Mouse (Mus musculus): Measurements from ENCODE around the gene H2-Q7. TPM values are rescaled to one million over a fixed set of nuclear protein-coding genes. Genes with fewer than 3 reads are reported as not detected.

Gene H2-Q7
- polyA plus RNA-seq, 2 experiments = 3.1 to 8.9 TPM

- DNase-seq (ENCODE audit: low spot score) (no peak), ATAC-seq (ENCODE audit: low FRiP score, low read depth) (no peak)
- no peaks in the 10 kb centered on the region for H3K9me3 ChIP-seq (ENCODE audit: control insufficient read depth, low read length)
- H3K36me3 ChIP-seq (ENCODE audit: control insufficient read depth, insufficient read depth, low read length) = no peaks in the 10 kb centered on the region
- H3K4me2 ChIP-seq (replicated peaks; ENCODE audit: low read depth, low read length, severe bottlenecking) = no peak overlapping the region
- no peak overlapping the region for H3K27ac ChIP-seq (replicated peaks; ENCODE audit: low read depth, low read length)
- no peak for TF ChIP-seq POLR2A (IDR thresholded peaks at IDR 0.05; ENCODE audit: borderline replicate concordance, extremely low read depth, insufficient read depth, insufficient read length)
- no peak overlapping the region for H3K4me3 ChIP-seq (replicated peaks; ENCODE audit: low read length)
- no peaks in the 10 kb centered on the region for H3K27me3 ChIP-seq (ENCODE audit: control insufficient read depth, insufficient read depth, low read length)
- 80% methylated on average over 5 of the region's 5 CpGs for WGBS
- no peak overlapping the region for H3K9ac ChIP-seq (ENCODE audit: low read depth, low read length, severe bottlenecking)
- H3K4me1 ChIP-seq (ENCODE audit: control insufficient read depth, insufficient read depth, low read length) = no peaks in the 10 kb centered on the region
These were observed 51.4 kb downstream of the H2-Q7 start for GRCm38 (mm10) chr17:35490320-35490719.

Other genes with a start within 250 kb of the H2-Q7 start
- 1.7 and 3.0 TPM in 2 replicates for gene Ltb, start 244.7 kb upstream of the H2-Q7 start, polyA plus RNA-seq (2012; rRNA removed)
- gene Ltb, start 244.7 kb upstream of the H2-Q7 start, polyA plus RNA-seq (2014; fragmentation: Nextera tagmentation; extraction: Ambion mirVana) = 1.1 and 1.4 TPM in 2 replicates
- 1.1 and 1.3 TPM in 2 replicates for gene Tnf, start 237.1 kb upstream of the H2-Q7 start, polyA plus RNA-seq (2012; rRNA removed)
- gene Tnf, start 237.1 kb upstream of the H2-Q7 start, polyA plus RNA-seq (2014; fragmentation: Nextera tagmentation; extraction: Ambion mirVana) = 0.28 and 0.73 TPM in 2 replicates
- 0.36 and 0.39 TPM in 2 replicates for gene Lta, start 233.8 kb upstream of the H2-Q7 start, polyA plus RNA-seq (2012; rRNA removed)
- 0.14 TPM in 1 of 2 replicates, not detected in the other for gene Lta, start 233.8 kb upstream of the H2-Q7 start, polyA plus RNA-seq (2014; fragmentation: Nextera tagmentation; extraction: Ambion mirVana)
- 0.26 TPM in 1 of 2 replicates, not detected in the other for gene Gm16181, start 218.3 kb upstream of the H2-Q7 start, polyA plus RNA-seq (2012; rRNA removed)
- not detected in 2 replicates for gene Gm16181, start 218.3 kb upstream of the H2-Q7 start, polyA plus RNA-seq (2014; fragmentation: Nextera tagmentation; extraction: Ambion mirVana)
- 11.2 and 12.0 TPM in 2 replicates for gene Atp6v1g2, start 205.5 kb upstream of the H2-Q7 start, polyA plus RNA-seq (2012; rRNA removed)
- gene Atp6v1g2, start 205.5 kb upstream of the H2-Q7 start, polyA plus RNA-seq (2014; fragmentation: Nextera tagmentation; extraction: Ambion mirVana) = 3.6 and 4.9 TPM in 2 replicates
- 17.0 and 19.6 TPM in 2 replicates for gene Nfkbil1, start 203.4 kb upstream of the H2-Q7 start, polyA plus RNA-seq (2012; rRNA removed)
- gene Nfkbil1, start 203.4 kb upstream of the H2-Q7 start, polyA plus RNA-seq (2014; fragmentation: Nextera tagmentation; extraction: Ambion mirVana) = 4.9 and 5.9 TPM in 2 replicates
- 877 and 1,003 TPM in 2 replicates for gene Ddx39b, start 197.4 kb upstream of the H2-Q7 start, polyA plus RNA-seq (2012; rRNA removed)
- gene Ddx39b, start 197.4 kb upstream of the H2-Q7 start, polyA plus RNA-seq (2014; fragmentation: Nextera tagmentation; extraction: Ambion mirVana) = 416 and 445 TPM in 2 replicates
- 26.0 and 27.2 TPM in 2 replicates for gene H2-D1, start 176.4 kb upstream of the H2-Q7 start, polyA plus RNA-seq (2012; rRNA removed)
- gene H2-D1, start 176.4 kb upstream of the H2-Q7 start, polyA plus RNA-seq (2014; fragmentation: Nextera tagmentation; extraction: Ambion mirVana) = 49.3 and 53.9 TPM in 2 replicates
- gene H2-Q1, start 118.8 kb upstream of the H2-Q7 start, polyA plus RNA-seq (2012; rRNA removed) = 0.01 and 0.05 TPM in 2 replicates
- not detected in 2 replicates for gene H2-Q1, start 118.8 kb upstream of the H2-Q7 start, polyA plus RNA-seq (2014; fragmentation: Nextera tagmentation; extraction: Ambion mirVana)
- gene H2-Q2, start 96.9 kb upstream of the H2-Q7 start, polyA plus RNA-seq (2012; rRNA removed) = 0.16 and 0.41 TPM in 2 replicates
- gene H2-Q2, start 96.9 kb upstream of the H2-Q7 start, polyA plus RNA-seq (2014; fragmentation: Nextera tagmentation; extraction: Ambion mirVana) = 0.15 and 0.37 TPM in 2 replicates
- 15.2 and 15.5 TPM in 2 replicates for gene H2-Q4, start 59.5 kb upstream of the H2-Q7 start, polyA plus RNA-seq (2012; rRNA removed)
- gene H2-Q4, start 59.5 kb upstream of the H2-Q7 start, polyA plus RNA-seq (2014; fragmentation: Nextera tagmentation; extraction: Ambion mirVana) = 2.8 and 3.5 TPM in 2 replicates
- gene H2-Q6, start 14.3 kb upstream of the H2-Q7 start, polyA plus RNA-seq (2012; rRNA removed) = 0.73 and 1.00 TPM in 2 replicates
- 0.41 and 0.53 TPM in 2 replicates for gene H2-Q6, start 14.3 kb upstream of the H2-Q7 start, polyA plus RNA-seq (2014; fragmentation: Nextera tagmentation; extraction: Ambion mirVana)
- 0.76 and 0.87 TPM in 2 replicates for gene H2-Q10, start 30.9 kb downstream of the H2-Q7 start, polyA plus RNA-seq (2012; rRNA removed)
- 0.28 and 0.62 TPM in 2 replicates for gene H2-Q10, start 30.9 kb downstream of the H2-Q7 start, polyA plus RNA-seq (2014; fragmentation: Nextera tagmentation; extraction: Ambion mirVana)
- 0.06 and 0.09 TPM in 2 replicates for gene Pou5f1, start 66.9 kb downstream of the H2-Q7 start, polyA plus RNA-seq (2012; rRNA removed)
- gene Pou5f1, start 66.9 kb downstream of the H2-Q7 start, polyA plus RNA-seq (2014; fragmentation: Nextera tagmentation; extraction: Ambion mirVana) = not detected in 2 replicates
- gene Tcf19, start 77.7 kb downstream of the H2-Q7 start, polyA plus RNA-seq (2012; rRNA removed) = 73.8 and 82.6 TPM in 2 replicates
- 75.5 and 84.3 TPM in 2 replicates for gene Tcf19, start 77.7 kb downstream of the H2-Q7 start, polyA plus RNA-seq (2014; fragmentation: Nextera tagmentation; extraction: Ambion mirVana)
- 41.2 and 43.2 TPM in 2 replicates for gene Cchcr1, start 77.9 kb downstream of the H2-Q7 start, polyA plus RNA-seq (2012; rRNA removed)
- gene Cchcr1, start 77.9 kb downstream of the H2-Q7 start, polyA plus RNA-seq (2014; fragmentation: Nextera tagmentation; extraction: Ambion mirVana) = 11.6 and 13.9 TPM in 2 replicates
- gene Psors1c2, start 94.0 kb downstream of the H2-Q7 start, polyA plus RNA-seq (2012; rRNA removed) = 1.0 and 2.2 TPM in 2 replicates
- 0.39 and 1.5 TPM in 2 replicates for gene Psors1c2, start 94.0 kb downstream of the H2-Q7 start, polyA plus RNA-seq (2014; fragmentation: Nextera tagmentation; extraction: Ambion mirVana)
- gene Cdsn, start 113.0 kb downstream of the H2-Q7 start, polyA plus RNA-seq (2012; rRNA removed) = 0.09 and 0.31 TPM in 2 replicates
- gene Cdsn, start 113.0 kb downstream of the H2-Q7 start, polyA plus RNA-seq (2014; fragmentation: Nextera tagmentation; extraction: Ambion mirVana) = 0.07 and 0.17 TPM in 2 replicates
- 0.21 and 0.24 TPM in 2 replicates for gene 2300002M23Rik, start 128.3 kb downstream of the H2-Q7 start, polyA plus RNA-seq (2012; rRNA removed)
- gene 2300002M23Rik, start 128.3 kb downstream of the H2-Q7 start, polyA plus RNA-seq (2014; fragmentation: Nextera tagmentation; extraction: Ambion mirVana) = not detected in 2 replicates
- not detected in 2 replicates for gene Sfta2, start 162.4 kb downstream of the H2-Q7 start, polyA plus RNA-seq (2012; rRNA removed)
- not detected in 2 replicates for gene Sfta2, start 162.4 kb downstream of the H2-Q7 start, polyA plus RNA-seq (2014; fragmentation: Nextera tagmentation; extraction: Ambion mirVana)
- not detected in 2 replicates for gene Gm9573, start 187.5 kb downstream of the H2-Q7 start, polyA plus RNA-seq (2012; rRNA removed)
- gene Gm9573, start 187.5 kb downstream of the H2-Q7 start, polyA plus RNA-seq (2014; fragmentation: Nextera tagmentation; extraction: Ambion mirVana) = not detected in 2 replicates
- gene Mucl3, start 204.5 kb downstream of the H2-Q7 start, polyA plus RNA-seq (2012; rRNA removed) = 0.13 and 0.30 TPM in 2 replicates
- gene Mucl3, start 204.5 kb downstream of the H2-Q7 start, polyA plus RNA-seq (2014; fragmentation: Nextera tagmentation; extraction: Ambion mirVana) = 0.22 TPM in 1 of 2 replicates, not detected in the other
- 35.4 and 47.8 TPM in 2 replicates for gene Vars2, start 228.4 kb downstream of the H2-Q7 start, polyA plus RNA-seq (2012; rRNA removed)
- gene Vars2, start 228.4 kb downstream of the H2-Q7 start, polyA plus RNA-seq (2014; fragmentation: Nextera tagmentation; extraction: Ambion mirVana) = 14.8 and 18.7 TPM in 2 replicates
- gene Gtf2h4, start 234.6 kb downstream of the H2-Q7 start, polyA plus RNA-seq (2012; rRNA removed) = 43.0 and 52.0 TPM in 2 replicates
- 40.7 and 44.9 TPM in 2 replicates for gene Gtf2h4, start 234.6 kb downstream of the H2-Q7 start, polyA plus RNA-seq (2014; fragmentation: Nextera tagmentation; extraction: Ambion mirVana)

Measured in limb, embryonic 14.5 days (tissue).